Mouse (Mus musculus): ENCODE results near the gene Mfap5.
"Not testable (repeated sequence)": the region's sequence is repeated elsewhere in the genome, so short reads cannot be mapped to it uniquely, and the experiment has no call there.

DNA sequence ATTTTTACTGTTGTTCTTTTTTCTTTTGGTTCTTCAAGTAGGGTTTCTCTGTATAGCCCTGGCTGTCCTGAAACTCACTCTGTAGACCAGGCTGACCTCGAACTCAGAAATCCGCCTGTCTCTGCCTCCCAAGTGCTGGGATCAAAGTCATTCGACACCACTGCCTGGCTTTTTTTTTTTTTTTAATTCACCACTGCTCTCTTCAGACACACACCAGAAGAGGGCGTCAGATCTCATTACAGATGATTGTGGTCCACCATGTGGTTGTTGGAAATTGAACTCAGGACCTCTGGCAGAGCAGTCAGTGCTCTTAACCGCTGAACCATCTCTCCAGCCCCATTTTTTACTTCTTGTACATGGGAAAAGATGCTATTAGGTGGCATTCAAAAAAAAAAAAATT lies 36.8 kb downstream of the Mfap5 start:
- TF ChIP-seq CTCF (IDR thresholded peaks at IDR 0.05; ENCODE audit: control insufficient read depth, insufficient read depth, low read length); POLR2A (IDR thresholded peaks at IDR 0.05; ENCODE audit: borderline replicate concordance, control insufficient read depth, low read depth, low read length): not testable (repeated sequence)

All from bone marrow, adult 2 months (tissue).